Mouse (Mus musculus) CH12.LX (cell line): ENCODE results near the gene Zswim4. TPM values are rescaled to one million over a fixed set of nuclear protein-coding genes. Genes with fewer than 3 reads are reported as not detected.
A peak's percentile ranks its signal among the peaks of the same experiment; 100 is the strongest.

Experiments used
- DNase-seq: peaks from one replicate; pipeline ENCODE4 v3.0.0-alpha.2; 2013; ENCODE audit errors: extremely low read depth
- H3K27ac ChIP-seq: 2 replicates; pipeline ENCODE4 v1.5.1; 2012; ENCODE audit warnings: low read depth, mild to moderate bottlenecking, control low read depth, moderate library complexity; ENCODE audit not compliant: insufficient read depth
- H3K27me3 ChIP-seq: replicated peaks from 2 replicates; pipeline ENCODE3; 2012; ENCODE audit warnings: inconsistent platforms
- H3K36me3 ChIP-seq, 2 experiments: replicated peaks in 1 of 2; 2 replicates each; pipeline versions ENCODE3 to v1.6.1; 2012; ENCODE audit warnings: inconsistent platforms in 1 of 2, low read length in 1 of 2, mild to moderate bottlenecking in 1 of 2, mixed read lengths in 1 of 2, moderate library complexity in 1 of 2; ENCODE audit not compliant: control insufficient read depth in 1 of 2, insufficient read depth in 1 of 2
- H3K4me1 ChIP-seq, 2 experiments: 2 replicates each; pipeline ENCODE4 v1.6.1; 2012; ENCODE audit warnings: inconsistent platforms in 1 of 2, moderate library complexity in 1 of 2; ENCODE audit not compliant: insufficient read depth in 2 of 2, control insufficient read depth in 1 of 2
- H3K4me2 ChIP-seq: 2 replicates; pipeline ENCODE4 v1.6.1; 2012; ENCODE audit warnings: low read depth, mild to moderate bottlenecking, control low read depth; ENCODE audit not compliant: poor library complexity, insufficient read depth, severe bottlenecking
- H3K4me3 ChIP-seq, 3 experiments: fragments of 150-350 bp in 1 of 3; sonication (generic) in 1 of 3; replicated peaks in 1 of 3; 2 replicates each; pipeline versions ENCODE3 to v1.5.1; 2011 to 2012; ENCODE audit warnings: low read depth in 2 of 3, low read length in 2 of 3, mild to moderate bottlenecking in 2 of 3, moderate library complexity in 2 of 3, control low read depth in 1 of 3, improper control_type of control experiment in 1 of 3, inconsistent platforms in 1 of 3, mixed read lengths in 1 of 3; ENCODE audit not compliant: poor library complexity in 1 of 3
- H3K79me2 ChIP-seq: replicated peaks from 2 replicates; pipeline ENCODE4 v1.6.1; 2012; ENCODE audit warnings: mild to moderate bottlenecking, moderate library complexity; ENCODE audit not compliant: control insufficient read depth, poor library complexity, insufficient read depth, severe bottlenecking; ENCODE audit errors: extremely low read depth
- H3K9ac ChIP-seq: 2 replicates; pipeline ENCODE4 v1.6.1; 2012; ENCODE audit warnings: low read depth, mild to moderate bottlenecking, control low read depth, moderate library complexity; ENCODE audit not compliant: insufficient read depth
- H3K9me3 ChIP-seq: replicated peaks from 2 replicates; pipeline ENCODE3; 2012; ENCODE audit warnings: low read length, inconsistent platforms, mixed read lengths
- ELF1 ChIP-seq: IDR thresholded peaks from 2 replicates; pipeline ENCODE4 v1.6.1; 2014; ENCODE audit warnings: low read depth, mild to moderate bottlenecking, inconsistent platforms, low read length, improper control_type of control experiment
- GABPA ChIP-seq: IDR thresholded peaks from 2 replicates; pipeline ENCODE4 v1.6.1; 2012; ENCODE audit warnings: low read depth, low read length, improper control_type of control experiment, inconsistent platforms; ENCODE audit not compliant: insufficient replicate concordance
- HCFC1 ChIP-seq: IDR thresholded peaks from 2 replicates; pipeline ENCODE4 v1.6.1; 2012; ENCODE audit warnings: low read depth, mild to moderate bottlenecking, inconsistent platforms, low read length, improper control_type of control experiment
- IRF4 ChIP-seq: IDR thresholded peaks from 2 replicates; pipeline ENCODE4 v1.6.1; 2014; ENCODE audit warnings: low read depth, mild to moderate bottlenecking, inconsistent platforms, low read length, improper control_type of control experiment
- MAFK ChIP-seq: IDR thresholded peaks from 2 replicates; pipeline ENCODE4 v1.6.1; 2011; ENCODE audit warnings: low read length, improper control_type of control experiment; ENCODE audit not compliant: insufficient replicate concordance
- NELFE ChIP-seq: IDR thresholded peaks from 2 replicates; pipeline ENCODE4 v1.6.1; 2011; ENCODE audit warnings: low read depth, low read length, improper control_type of control experiment
- POLR2A ChIP-seq: IDR thresholded peaks from 2 replicates; pipeline ENCODE4 v1.6.1; 2011; ENCODE audit warnings: low read depth, mild to moderate bottlenecking, improper control_type of control experiment, low read length
- POLR2AphosphoS2 ChIP-seq: IDR thresholded peaks from 2 replicates; pipeline ENCODE4 v1.6.1; 2011; ENCODE audit warnings: low read depth, low read length, improper control_type of control experiment
- RAD21 ChIP-seq: IDR thresholded peaks from 2 replicates; pipeline ENCODE4 v1.6.1; 2011; ENCODE audit warnings: low read depth, mild to moderate bottlenecking, low read length, improper control_type of control experiment, moderate library complexity
- RCOR1 ChIP-seq: conservative IDR thresholded peaks from 2 replicates; pipeline ENCODE4 v1.6.1; 2012; ENCODE audit warnings: low read depth, mild to moderate bottlenecking, inconsistent platforms, low read length, improper control_type of control experiment
- SMC3 ChIP-seq: IDR thresholded peaks from 2 replicates; pipeline ENCODE4 v1.6.1; 2011; ENCODE audit warnings: low read depth, low read length, improper control_type of control experiment
- TBP ChIP-seq: conservative IDR thresholded peaks from 2 replicates; pipeline ENCODE4 v1.6.1; 2011; ENCODE audit warnings: low read depth, low read length, improper control_type of control experiment
- UBTF ChIP-seq: IDR thresholded peaks from 2 replicates; pipeline ENCODE4 v1.6.1; 2012; ENCODE audit warnings: low read depth, mild to moderate bottlenecking, inconsistent platforms, low read length, improper control_type of control experiment, moderate library complexity
- ZC3H11A ChIP-seq: IDR thresholded peaks from 2 replicates; pipeline ENCODE4 v1.6.1; 2012; ENCODE audit warnings: low read depth, mild to moderate bottlenecking, inconsistent platforms, low read length, improper control_type of control experiment
- dilution Hi-C: fragments of 300-500 bp; cut with MboI; formaldehyde crosslinking; loops from 2 replicates; pipeline ENCODE4 v1.14.3; 2020; ENCODE audit warnings: low sequenced_read_pairs; ENCODE audit not compliant: extremely low pct_unique_long_range_greater_than_20kb, extremely low pct_ligation_motif_present
- in situ Hi-C: fragments of 300-500 bp; cut with MboI; formaldehyde crosslinking; loops from 3 replicates; pipeline ENCODE4 v1.14.3; 2019; ENCODE audit warnings: low sequenced_read_pairs, low pct_ligation_motif_present, low pct_unique_long_range_greater_than_20kb, mixed read lengths
- polyA plus RNA-seq: library from polyadenylated mRNA; unstranded; fragments of >175 nt; gene quantifications from 2 replicates; pipeline ENCODE4 v1.2.1, GENCODE M21; 2012; ENCODE audit warnings: low read depth; ENCODE audit not compliant: insufficient read length
- total RNA-seq, 2 experiments: library from RNA; depleted of rRNA; stranded (reverse); fragments of 300-350 nt in 1 of 2; fragments of >200 nt in 1 of 2; gene quantifications; 2 replicates each; pipeline ENCODE4 v1.2.3; 2012 to 2014

The Zswim4 gene
- total and polyA plus RNA-seq, 3 experiments: 4.9 to 9.7 (median 9.1) TPM

GRCm38 (mm10) chr8:84237542-84238229 is 831 bp upstream of the Zswim4 start:
- in situ Hi-C loops: loop anchor here (10.0 kb wide), 1 partner anchor 47 kb away; no protein-coding TSS in a partner anchor

GRCm38 (mm10) chr8:84236410-84236997 is 351 bp downstream of the Zswim4 start:
- Histone ChIP-seq H3K4me2 (peak overlapping the region; percentile 74), H3K9me3 (no peaks in the 10 kb centered on the region), H3K4me3 (peak overlapping the region; percentile 63 to 86 (median 74)), H3K36me3 (peaks cover 3 to 33% of the 10 kb centered on the region in 2 experiments), H3K27me3 (no peaks in the 10 kb centered on the region), H3K4me1 (peaks cover 5 to 37% of the 10 kb centered on the region in 2 experiments; a peak in 2 of 4 replicates), H3K27ac (no peak overlapping the region), H3K9ac (peak overlapping the region; percentile 91), H3K79me2 (no peaks in the 10 kb centered on the region)
- TF ChIP-seq HCFC1: no peak
- TF ChIP-seq GABPA: no peak
- no peak; the same call in 1 of the 2 replicates for TF ChIP-seq NELFE
- no peak for TF ChIP-seq UBTF
- dilution Hi-C loops: no loop called here
- in situ Hi-C loops: loop anchor here (10.0 kb wide), 1 partner anchor 48 kb away; no protein-coding TSS in a partner anchor
- no peak for DNase-seq

More at GRCm38 (mm10) chr8:84237542-84238229, 831 bp upstream of the Zswim4 start:
- DNase-seq: peak; percentile 37
- H3K27me3 ChIP-seq: no peaks in the 10 kb centered on the region
- H3K4me3 ChIP-seq: peak overlapping the region; percentile 44 to 74 (median 65)
- H3K79me2 ChIP-seq: no peaks in the 10 kb centered on the region
- dilution Hi-C loops: no loop called here
- H3K9ac ChIP-seq: peak overlapping the region; percentile 53
- H3K4me2 ChIP-seq: peak overlapping the region; percentile 82
- H3K27ac ChIP-seq: no peak overlapping the region
- TF ChIP-seq MAFK: peak; percentile 78
- TF ChIP-seq TBP: no peak
- no peak for TF ChIP-seq ZC3H11A
- TF ChIP-seq UBTF: no peak
- peak; percentile 34 for TF ChIP-seq ELF1
- TF ChIP-seq POLR2A: no peak
- TF ChIP-seq IRF4: 0 out of 2 replicates have a peak, but pooled peaks have one; percentile 5
- TF ChIP-seq RCOR1: no peak
- no peak for TF ChIP-seq POLR2AphosphoS2
- no peak for TF ChIP-seq SMC3
- no peak for TF ChIP-seq RAD21
- H3K4me1 ChIP-seq: peaks cover 5 to 32% of the 10 kb centered on the region in 2 experiments; a peak in 2 of 4 replicates
- no peaks in the 10 kb centered on the region for H3K9me3 ChIP-seq
- peaks cover 3 to 24% of the 10 kb centered on the region in 2 experiments for H3K36me3 ChIP-seq
